Mouse (Mus musculus): Measurements from ENCODE around the gene C1qtnf2.

Gene C1qtnf2

DNA sequence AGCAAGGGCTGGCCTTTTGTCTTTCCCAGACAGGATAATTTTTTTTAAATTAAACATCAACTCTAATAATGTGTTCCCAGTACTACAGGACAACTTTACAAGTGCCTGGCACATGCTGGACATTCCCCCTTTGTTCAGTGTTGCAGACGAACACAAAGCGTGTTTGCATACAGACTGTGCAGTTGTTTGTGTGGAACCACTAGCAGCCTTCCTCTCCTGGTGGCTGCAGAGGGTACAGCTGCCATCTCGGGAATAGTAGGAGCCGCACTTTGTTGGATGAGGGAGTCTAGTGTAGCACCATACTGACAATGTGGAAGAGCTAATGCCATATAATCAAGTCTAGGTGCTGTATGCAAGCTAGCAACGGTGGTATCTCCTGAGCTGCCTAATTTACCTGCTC, 57.5 kb downstream of the C1qtnf2 start:
- DNase-seq (ENCODE audit: low spot score in 2 of 2): no peak

DNA sequence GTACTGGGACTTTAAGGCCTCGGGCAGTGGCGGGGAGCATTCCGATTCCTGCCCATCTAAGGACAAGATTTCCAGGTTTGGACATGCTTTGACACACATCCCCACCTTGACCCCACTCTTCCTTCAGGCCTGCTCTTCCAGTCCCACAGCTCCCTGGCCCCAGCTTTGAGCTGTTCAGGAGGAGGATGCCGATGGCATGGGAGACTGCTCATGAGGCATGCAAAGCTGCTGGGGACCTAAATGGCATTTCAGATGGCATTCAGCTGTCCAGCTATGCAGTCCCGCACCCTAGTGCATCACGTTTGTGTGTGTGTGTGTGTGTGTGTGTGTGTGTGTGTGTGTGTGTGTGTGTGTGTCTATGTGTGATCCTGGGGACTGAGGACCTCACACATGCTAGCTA, 63.0 kb downstream of the C1qtnf2 start:
- no peak for DNase-seq (ENCODE audit: low spot score in 2 of 2)

DNA sequence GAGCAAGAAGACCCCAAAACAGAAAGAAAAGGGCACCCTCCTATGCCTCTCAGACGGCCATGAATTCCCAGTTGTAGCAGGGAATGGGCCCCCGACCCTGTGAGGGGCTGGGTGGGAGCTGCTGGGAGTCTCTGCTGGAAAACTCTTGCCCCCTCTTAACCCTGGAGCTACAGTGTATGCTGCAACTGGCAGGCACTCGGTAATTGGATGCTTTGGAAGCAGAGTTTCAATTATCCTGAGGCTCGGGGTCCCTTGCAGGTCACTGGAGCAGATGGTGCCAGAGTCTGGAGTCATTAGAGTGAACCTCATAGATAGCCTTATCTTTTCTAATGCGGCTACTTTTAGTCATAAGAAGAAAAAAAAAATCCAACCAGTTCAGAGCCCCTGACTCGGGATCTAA, 65.8 kb downstream of the C1qtnf2 start:
- DNase-seq (ENCODE audit: low spot score in 2 of 2): no peak
